In genomic region chr11:70220731-70221602, GRCm38 (mm10) we compare ENCODE assay signal across 8 mouse cellular contexts. TPM values are rescaled to one million over a fixed set of nuclear protein-coding genes. Genes with fewer than 3 reads are reported as not detected.
A peak's percentile ranks its signal among the peaks of the same experiment; 100 is the strongest.
DNase-seq lines count a peak whose midpoint lies in the region; ATAC-seq and TF ChIP-seq lines count a peak whose summit lies in the region.

Gene Slc16a13 (minus strand): TSS chr11:70221064.

- ATAC-seq in kidney, embryonic 14.5 days (ENCODE audit: low FRiP score, low TSS enrichment) = peak; percentile 92
- peak; percentile 95 for ATAC-seq in limb, embryonic 14.5 days (ENCODE audit: low FRiP score, low read depth)
- ATAC-seq in midbrain, embryonic 16.5 days = peak; percentile 95

- H3K4me1 ChIP-seq in embryonic fibroblast, embryonic 13.5 days (ENCODE audit: control insufficient read depth, insufficient read depth, low read length) = no peaks in the 10 kb centered on the region
- peaks cover 35% of the 10 kb centered on the region for H3K4me1 ChIP-seq in heart, embryonic 10.5 days
- no peaks in the 10 kb centered on the region for H3K4me1 ChIP-seq in kidney, embryonic 14.5 days (ENCODE audit: control insufficient read depth, insufficient read depth, low read length)
- peaks cover 22% of the 10 kb centered on the region for H3K4me1 ChIP-seq in limb, embryonic 14.5 days (ENCODE audit: control insufficient read depth, insufficient read depth, low read length)
- H3K4me1 ChIP-seq in midbrain, embryonic 16.5 days (ENCODE audit: control insufficient read depth, insufficient read depth, low read length) = peaks cover 27% of the 10 kb centered on the region

- peaks cover 15% of the 10 kb centered on the region for H3K79me3 ChIP-seq in C2C12 (ENCODE audit: low read depth)

- H3K36me3 ChIP-seq in C2C12 (ENCODE audit: control insufficient read depth, insufficient read depth) = peaks cover 50% of the 10 kb centered on the region
- H3K36me3 ChIP-seq in heart, embryonic 10.5 days = peaks cover 12% of the 10 kb centered on the region
- no peaks in the 10 kb centered on the region for H3K36me3 ChIP-seq in kidney, embryonic 14.5 days (ENCODE audit: control insufficient read depth, insufficient read depth, low read length)
- H3K36me3 ChIP-seq in limb, embryonic 14.5 days (ENCODE audit: control insufficient read depth, insufficient read depth, low read length) = peaks cover 6% of the 10 kb centered on the region
- H3K36me3 ChIP-seq in midbrain, embryonic 16.5 days (ENCODE audit: control insufficient read depth, insufficient read depth, low read length) = 0 out of 2 replicates have a peak, but pooled peaks cover 2% of the 10 kb centered on the region

- no peaks in the 10 kb centered on the region for H3K9me3 ChIP-seq in heart, embryonic 10.5 days
- H3K9me3 ChIP-seq in kidney, embryonic 14.5 days (ENCODE audit: control insufficient read depth, low read length) = no peaks in the 10 kb centered on the region
- H3K9me3 ChIP-seq in limb, embryonic 14.5 days (ENCODE audit: control insufficient read depth, low read length) = no peaks in the 10 kb centered on the region
- no peaks in the 10 kb centered on the region for H3K9me3 ChIP-seq in midbrain, embryonic 16.5 days (replicated peaks; ENCODE audit: control insufficient read depth, low read length, poor library complexity, severe bottlenecking)

- WGBS in heart, embryonic 10.5 days = under 1% methylated on average over 28 of the region's 28 CpGs
- 0% methylated on average over 28 of the region's 28 CpGs for WGBS in kidney, embryonic 14.5 days
- WGBS in limb, embryonic 14.5 days = under 1% methylated on average over 28 of the region's 28 CpGs
- WGBS in midbrain, embryonic 16.5 days = under 1% methylated on average over 28 of the region's 28 CpGs

- DNase-seq in brain, adult 2 months (ENCODE audit: low read depth, low spot score) = peak; percentile 100
- DNase-seq in heart, embryonic 10.5 days (ENCODE audit: low spot score) = peak; percentile 98
- DNase-seq in limb, embryonic 14.5 days (ENCODE audit: low spot score) = peak; percentile 95
- peak; percentile 80 to 93 for DNase-seq in spleen, postnatal 10 days (ENCODE audit: low spot score in 2 of 2)

- peak; percentile 90 for TF ChIP-seq POLR2A in embryonic fibroblast, embryonic 13.5 days (IDR thresholded peaks at IDR 0.05; ENCODE audit: low read depth, low read length)
- TF ChIP-seq POLR2A in limb, embryonic 14.5 days (IDR thresholded peaks at IDR 0.05; ENCODE audit: borderline replicate concordance, extremely low read depth, insufficient read depth, insufficient read length) = peak; percentile 45; the same call in 1 of the 2 replicates

- H3K27me3 ChIP-seq in C2C12 (ENCODE audit: control insufficient read depth, insufficient read depth, insufficient read length) = no peaks in the 10 kb centered on the region
- peaks cover 63% of the 10 kb centered on the region for H3K27me3 ChIP-seq in heart, embryonic 10.5 days (ENCODE audit: insufficient read depth, poor library complexity, severe bottlenecking)
- peaks cover 18% of the 10 kb centered on the region for H3K27me3 ChIP-seq in kidney, embryonic 14.5 days (ENCODE audit: control insufficient read depth, insufficient read depth, low read length)
- peaks cover 22% of the 10 kb centered on the region for H3K27me3 ChIP-seq in limb, embryonic 14.5 days (ENCODE audit: control insufficient read depth, insufficient read depth, low read length)
- peaks cover 11% of the 10 kb centered on the region for H3K27me3 ChIP-seq in midbrain, embryonic 16.5 days (ENCODE audit: control insufficient read depth, insufficient read depth, low read depth, low read length)

- H3K79me2 ChIP-seq in C2C12 (ENCODE audit: control insufficient read depth, insufficient read depth) = peaks cover 75% of the 10 kb centered on the region

- H3ac ChIP-seq in C2C12 (ENCODE audit: control insufficient read depth, insufficient read length, low read depth) = peak within 1 kb of the TSS; percentile 90

- peak within 1 kb of the TSS; percentile 43 for H3K4me3 ChIP-seq in C2C12 (ENCODE audit: insufficient read depth, poor library complexity, severe bottlenecking)
- H3K4me3 ChIP-seq in embryonic fibroblast, embryonic 13.5 days (ENCODE audit: insufficient read depth, low read length) = peak within 1 kb of the TSS; percentile 60
- peak within 1 kb of the TSS; percentile 70 for H3K4me3 ChIP-seq in heart, embryonic 10.5 days
- H3K4me3 ChIP-seq in kidney, embryonic 14.5 days (ENCODE audit: low read length) = peak within 1 kb of the TSS; percentile 48
- peak within 1 kb of the TSS; percentile 47 for H3K4me3 ChIP-seq in limb, embryonic 14.5 days (replicated peaks; ENCODE audit: low read length)
- H3K4me3 ChIP-seq in midbrain, embryonic 16.5 days (ENCODE audit: low read depth, low read length) = peak within 1 kb of the TSS; percentile 45

- no peak within 1 kb of the TSS for H3K27ac ChIP-seq in embryonic fibroblast, embryonic 13.5 days (ENCODE audit: insufficient read depth, low read length)
- peak within 1 kb of the TSS; percentile 89 for H3K27ac ChIP-seq in heart, embryonic 10.5 days
- peak within 1 kb of the TSS; percentile 72 for H3K27ac ChIP-seq in kidney, embryonic 14.5 days (ENCODE audit: low read depth, low read length)
- peak within 1 kb of the TSS; percentile 69 for H3K27ac ChIP-seq in limb, embryonic 14.5 days (replicated peaks; ENCODE audit: low read depth, low read length)
- peak within 1 kb of the TSS; percentile 83 for H3K27ac ChIP-seq in midbrain, embryonic 16.5 days (ENCODE audit: low read length)

- TF ChIP-seq CTCF in C2C12 (IDR thresholded peaks at IDR 0.05; ENCODE audit: control insufficient read depth, insufficient read depth, insufficient read length) = no peak
- TF ChIP-seq CTCF in embryonic fibroblast, embryonic 13.5 days (IDR thresholded peaks at IDR 0.05; ENCODE audit: borderline replicate concordance, insufficient read depth, low read length) = no peak

- peak within 1 kb of the TSS; percentile 90 for H3K4me2 ChIP-seq in kidney, embryonic 14.5 days (replicated peaks; ENCODE audit: low read depth, low read length)
- H3K4me2 ChIP-seq in limb, embryonic 14.5 days (replicated peaks; ENCODE audit: low read depth, low read length, severe bottlenecking) = peak within 1 kb of the TSS; percentile 74
- H3K4me2 ChIP-seq in midbrain, embryonic 16.5 days (ENCODE audit: low read length) = peak within 1 kb of the TSS; percentile 88

- peak within 1 kb of the TSS; percentile 79 for H3K9ac ChIP-seq in kidney, embryonic 14.5 days (ENCODE audit: low read depth, low read length)
- H3K9ac ChIP-seq in limb, embryonic 14.5 days (ENCODE audit: low read depth, low read length, severe bottlenecking) = peak within 1 kb of the TSS; percentile 63
- H3K9ac ChIP-seq in midbrain, embryonic 16.5 days (ENCODE audit: low read depth, low read length) = peak within 1 kb of the TSS; percentile 77

TF ChIP-seq in C2C12, 6 proteins besides CTCF, POLR2A, EP300 and RAD21:
- TF ChIP-seq MYOG (IDR thresholded peaks at IDR 0.05; ENCODE audit: control insufficient read depth, extremely low read depth, insufficient read length) = no peak
- no peak for TF ChIP-seq FOSL1 (IDR thresholded peaks at IDR 0.05; ENCODE audit: insufficient read depth, low read length, poor library complexity, severe bottlenecking)
- TF ChIP-seq MAX (IDR thresholded peaks at IDR 0.05) = no peak
- no peak for TF ChIP-seq MYOD1 (IDR thresholded peaks at IDR 0.05; ENCODE audit: control insufficient read depth, insufficient read length, low read depth)
- TF ChIP-seq USF1 (IDR thresholded peaks at IDR 0.05; ENCODE audit: low read depth) = peak; percentile 97
- no peak for TF ChIP-seq CEBPB (IDR thresholded peaks at IDR 0.05; ENCODE audit: low read depth)

RNA-seq across cellular contexts. Expression of gene Slc16a13, which starts in this region (rescaled TPM):
- polyA plus RNA-seq in C2C12 (2012; fragmentation: generic; extraction: Trizol) = 22.0 TPM
- 2.7 and 9.3 TPM in 2 replicates for polyA plus RNA-seq in embryonic fibroblast, embryonic 13.5 days (2011; ENCODE audit: insufficient read length, low read depth, missing spikeins)
- polyA plus RNA-seq in heart, embryonic 10.5 days (2016; fragmentation: Nextera tagmentation; extraction: Ambion mirVana) = 10.0 and 10.4 TPM in 2 replicates
- polyA plus RNA-seq in kidney, embryonic 14.5 days (2014; fragmentation: Nextera tagmentation; extraction: Ambion mirVana) = 8.4 and 14.2 TPM in 2 replicates
- 9.3 and 11.1 TPM in 2 replicates for polyA plus RNA-seq in limb, embryonic 14.5 days (2012; rRNA removed)
- 9.2 and 9.6 TPM in 2 replicates for polyA plus RNA-seq in limb, embryonic 14.5 days (2014; fragmentation: Nextera tagmentation; extraction: Ambion mirVana)
- 12.7 and 13.6 TPM in 2 replicates for polyA plus RNA-seq in midbrain, embryonic 16.5 days (2015; fragmentation: Nextera tagmentation; extraction: Ambion mirVana)
